Mouse (Mus musculus) heart, adult 2 months (tissue): ENCODE measurements around the gene Cd320. TPM values are rescaled to one million over a fixed set of nuclear protein-coding genes. Genes with fewer than 3 reads are reported as not detected.

Source experiments
- DNase-seq, 2 experiments: peaks; one replicate each; pipeline ENCODE4 v3.0.0; 2021
- H3K27ac ChIP-seq: fragments of 200-600 bp; 2 replicates; pipeline ENCODE4 v1.8.1; 2022
- H3K27me3 ChIP-seq: fragments of 200-500 bp; 2 replicates; pipeline ENCODE4 v1.6.1; 2012; ENCODE audit warnings: mild to moderate bottlenecking, low read length, inconsistent platforms, mixed read lengths; ENCODE audit not compliant: control insufficient read depth, insufficient read depth
- H3K36me3 ChIP-seq: fragments of 200-500 bp; 2 replicates; pipeline ENCODE4 v1.6.1; 2012; ENCODE audit warnings: low read length, inconsistent platforms; ENCODE audit not compliant: control insufficient read depth, insufficient read depth
- H3K4me1 ChIP-seq: fragments of 200-500 bp; 2 replicates; pipeline ENCODE4 v1.6.1; 2011; ENCODE audit warnings: low read length; ENCODE audit not compliant: control insufficient read depth, insufficient read depth
- H3K4me3 ChIP-seq: fragments of 200-600 bp; 2 replicates; pipeline ENCODE4 v1.8.1; 2022
- H3K79me2 ChIP-seq: fragments of 200-500 bp; replicated peaks from 2 replicates; pipeline ENCODE4 v1.6.1; 2012; ENCODE audit warnings: mild to moderate bottlenecking, inconsistent platforms, low read length, moderate library complexity, mixed read lengths; ENCODE audit not compliant: control insufficient read depth, insufficient read depth
- H3K9ac ChIP-seq: fragments of 200-500 bp; 2 replicates; pipeline ENCODE4 v1.6.1; 2012; ENCODE audit warnings: low read depth, mild to moderate bottlenecking, control low read depth, inconsistent platforms, low read length, mixed read lengths
- CTCF ChIP-seq: fragments of 200-600 bp; IDR thresholded peaks from 2 replicates; pipeline ENCODE4 v1.8.1; 2022; ENCODE audit warnings: antibody characterized with exemption, mild to moderate bottlenecking, moderate library complexity
- EP300 ChIP-seq: fragments of 200-500 bp; IDR thresholded peaks from 2 replicates; pipeline ENCODE4 v1.6.1; 2011; ENCODE audit warnings: low read depth, low read length, control low read depth; ENCODE audit not compliant: insufficient read depth
- POLR2A ChIP-seq: fragments of 200-500 bp; IDR thresholded peaks from 2 replicates; pipeline ENCODE4 v1.6.1; 2011; ENCODE audit warnings: mild to moderate bottlenecking, low read depth, low read length, control low read depth; ENCODE audit not compliant: insufficient read depth
- WGBS: fragments of 180-500 bp; shearing (Covaris S2); methylation state at CpG from one replicate; pipeline ENCODE4 v1.1.7; 2018; 5-methylcytosine and 5-hydroxymethylcytosine counted together
- intact Hi-C: fragments of 180-260 bp; cut with DNase I; formaldehyde crosslinking; loops from one replicate; pipeline ENCODE4 v1.15.1; 2025
- polyA plus RNA-seq: library from polyadenylated mRNA; depleted of rRNA; stranded (reverse); fragments of >200 nt; gene quantifications from 2 replicates; pipeline ENCODE4 v1.2.3, GENCODE M21; 2012
- total RNA-seq, 2 experiments: library from RNA; stranded (reverse); gene quantifications; 2 replicates each; pipeline ENCODE4 v1.2.3; 2021

The Cd320 gene
- total and polyA plus RNA-seq, 3 experiments = 27.8 to 36.1 (median 34.3) TPM

DNA sequence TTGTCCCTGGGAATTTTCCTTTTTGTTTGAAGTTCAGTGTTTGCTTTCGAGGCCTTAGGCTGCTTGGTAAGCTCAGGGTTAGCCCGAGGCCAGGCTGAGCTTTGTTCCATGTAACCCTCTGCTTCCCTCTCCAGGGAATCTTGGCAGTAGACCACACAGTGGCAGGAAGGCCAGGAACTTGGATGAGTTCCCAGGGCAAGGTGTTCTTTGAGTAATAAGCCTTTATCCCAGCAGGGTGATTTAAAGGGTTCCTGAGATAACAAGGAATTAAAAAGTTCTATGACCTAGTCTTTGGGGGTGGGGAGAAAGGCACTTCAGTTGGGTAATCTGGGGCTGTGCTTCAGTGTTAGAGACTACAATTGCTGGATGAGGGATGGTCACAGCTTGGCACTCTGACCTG, 14.0 kb upstream of the Cd320 start:
- peak overlapping the region; percentile 77 for H3K27ac ChIP-seq
- WGBS = 9% methylated on average over 2 of the region's 2 CpGs

DNA sequence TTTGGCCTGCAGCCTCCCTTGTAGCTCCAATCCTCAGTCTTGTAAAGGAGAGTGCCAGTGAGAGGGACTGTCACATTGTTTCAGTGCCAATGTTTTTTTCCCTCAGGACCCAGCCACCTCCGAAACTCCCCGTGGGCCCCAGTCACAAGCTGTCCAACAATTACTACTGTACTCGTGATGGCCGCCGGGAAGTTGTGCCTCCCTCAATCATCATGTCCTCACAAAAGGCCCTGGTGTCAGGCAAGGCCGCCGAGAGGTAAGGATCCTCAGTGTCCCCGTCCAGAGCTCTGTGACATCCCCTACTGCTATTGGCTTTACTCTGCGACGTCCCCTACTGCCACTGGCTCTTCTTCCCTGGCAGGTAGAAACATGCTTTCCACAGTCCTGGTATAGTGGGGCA, 13.3 kb upstream of the Cd320 start:
- Histone ChIP-seq H3K4me1 (peaks cover 18% of the 10 kb centered on the region), H3K9ac (peak overlapping the region; percentile 40; the same call in 1 of the 2 replicates), H3K27ac (peak overlapping the region; percentile 77), H3K36me3 (peaks cover 40% of the 10 kb centered on the region), H3K4me3 (no peak overlapping the region), H3K27me3 (no peaks in the 10 kb centered on the region), H3K79me2 (0 out of 2 replicates have a peak, but pooled peaks cover 1% of the 10 kb centered on the region)
- WGBS = 56% methylated on average over 10 of the region's 10 CpGs
- no peak for DNase-seq
- intact Hi-C loops = loop anchor here (2.0 kb wide), 1 partner anchor 19 kb away; the partner anchor contains the start of gene Kank3
- no peak for TF ChIP-seq POLR2A
- no peak for TF ChIP-seq CTCF
- TF ChIP-seq EP300 = no peak

More for the DNA sequence above, 14.0 kb upstream of the Cd320 start:
- TF ChIP-seq EP300 (peak; percentile 96), CTCF (no peak), POLR2A (0 out of 2 replicates have a peak, but pooled peaks have one; percentile 41)
- Histone ChIP-seq H3K4me3 (no peak overlapping the region), H3K79me2 (0 out of 2 replicates have a peak, but pooled peaks cover 1% of the 10 kb centered on the region), H3K27me3 (no peaks in the 10 kb centered on the region), H3K9ac (no peak overlapping the region), H3K4me1 (peaks cover 16% of the 10 kb centered on the region), H3K36me3 (peaks cover 36% of the 10 kb centered on the region)
- peak; percentile 67 to 85 for DNase-seq
- intact Hi-C loops = loop anchor here (2.0 kb wide), 1 partner anchor 18 kb away; the partner anchor contains the start of gene Kank3

DNA sequence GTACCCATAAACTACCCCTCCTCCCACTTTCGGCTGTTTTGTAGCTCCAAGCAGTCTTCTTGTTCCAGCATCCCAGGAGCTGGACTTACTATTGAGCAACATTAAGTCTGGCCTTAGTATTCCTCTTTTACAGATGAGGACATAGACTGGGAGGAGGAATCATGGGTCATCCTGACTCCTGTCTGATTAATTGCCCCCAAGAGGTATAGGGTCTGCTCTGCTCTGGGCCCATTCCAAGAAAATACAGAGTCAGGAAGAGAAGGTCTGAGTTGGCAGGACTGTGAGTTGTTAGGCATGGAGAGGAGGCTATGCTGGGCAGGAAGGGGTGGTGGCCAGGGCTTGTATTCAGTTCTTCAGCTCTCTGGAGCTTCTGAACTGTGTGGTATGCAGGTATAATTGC, 1.3 kb downstream of the Cd320 start:
- no peak overlapping the region for H3K4me3 ChIP-seq

DNA sequence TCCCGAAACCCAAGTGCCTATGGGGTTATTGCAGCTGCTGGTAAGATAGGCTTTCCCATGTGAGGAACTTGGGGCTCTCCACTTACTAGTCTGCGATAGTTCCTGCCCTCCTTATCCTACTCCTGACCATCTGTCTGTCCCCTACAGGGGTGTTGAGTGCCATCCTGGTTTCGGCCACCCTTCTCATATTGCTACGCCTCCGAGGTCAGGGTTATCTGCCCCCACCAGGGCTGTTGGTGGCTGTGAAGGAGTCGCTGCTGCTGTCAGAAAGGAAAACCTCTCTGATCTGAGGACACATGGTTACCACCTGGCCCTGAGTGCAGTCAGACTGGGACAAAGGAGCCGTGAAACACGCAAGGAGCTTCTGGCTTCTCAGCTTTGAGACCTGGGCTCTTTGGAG, 5.2 kb downstream of the Cd320 start:
- Histone ChIP-seq H3K9ac (no peak overlapping the region), H3K4me1 (no peaks in the 10 kb centered on the region; the same call in 1 of the 2 replicates), H3K27me3 (no peaks in the 10 kb centered on the region), H3K4me3 (no peak overlapping the region), H3K27ac (no peak overlapping the region), H3K79me2 (no peaks in the 10 kb centered on the region), H3K36me3 (no peaks in the 10 kb centered on the region)
- intact Hi-C loops = no loop called here
- DNase-seq = no peak
- 80% methylated on average over 8 of the region's 8 CpGs for WGBS
- TF ChIP-seq POLR2A (no peak), EP300 (no peak), CTCF (no peak)

More for the DNA sequence above, 1.3 kb downstream of the Cd320 start:
- no peaks in the 10 kb centered on the region for H3K79me2 ChIP-seq
- H3K27ac ChIP-seq = no peak overlapping the region
- TF ChIP-seq CTCF = no peak
- TF ChIP-seq POLR2A = no peak
- no peak for TF ChIP-seq EP300
- H3K27me3 ChIP-seq = no peaks in the 10 kb centered on the region
- intact Hi-C loops = loop anchor here (5.0 kb wide), 1 partner anchor 43 kb away; no protein-coding TSS in a partner anchor
- no peaks in the 10 kb centered on the region for H3K4me1 ChIP-seq
- no peaks in the 10 kb centered on the region for H3K36me3 ChIP-seq
- 75% methylated on average over 1 of the region's 1 CpGs for WGBS
- no peak for DNase-seq
- H3K9ac ChIP-seq = no peak overlapping the region

DNA sequence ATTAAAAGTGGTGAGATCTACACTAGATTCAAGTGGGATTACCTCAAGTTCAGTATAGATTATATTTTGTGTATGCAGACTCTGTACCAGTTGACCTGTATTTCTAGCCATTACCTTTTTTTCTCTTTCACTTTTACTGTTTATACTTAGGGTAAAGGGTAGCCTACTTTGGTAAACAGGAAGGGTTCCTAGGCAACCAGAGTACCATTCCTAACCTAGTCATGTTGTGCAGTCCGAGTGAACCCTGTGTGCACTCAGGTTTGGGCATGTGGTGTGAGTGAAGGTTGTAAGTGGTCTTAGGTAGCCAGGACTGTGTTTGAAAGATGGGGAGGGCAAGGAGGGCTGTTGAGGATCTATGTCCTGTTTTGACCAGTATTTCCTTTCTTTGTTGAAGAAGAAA, 8.4 kb downstream of the Cd320 start:
- Histone ChIP-seq H3K4me1 (no peaks in the 10 kb centered on the region; the same call in 1 of the 2 replicates), H3K79me2 (no peaks in the 10 kb centered on the region), H3K27me3 (no peaks in the 10 kb centered on the region), H3K27ac (no peak overlapping the region), H3K36me3 (no peaks in the 10 kb centered on the region), H3K4me3 (no peak overlapping the region), H3K9ac (no peak overlapping the region)
- intact Hi-C loops = no loop called here
- TF ChIP-seq POLR2A = no peak
- no peak for TF ChIP-seq EP300
- no peak for TF ChIP-seq CTCF
- 24% methylated on average over 1 of the region's 1 CpGs for WGBS
- no peak for DNase-seq

DNA sequence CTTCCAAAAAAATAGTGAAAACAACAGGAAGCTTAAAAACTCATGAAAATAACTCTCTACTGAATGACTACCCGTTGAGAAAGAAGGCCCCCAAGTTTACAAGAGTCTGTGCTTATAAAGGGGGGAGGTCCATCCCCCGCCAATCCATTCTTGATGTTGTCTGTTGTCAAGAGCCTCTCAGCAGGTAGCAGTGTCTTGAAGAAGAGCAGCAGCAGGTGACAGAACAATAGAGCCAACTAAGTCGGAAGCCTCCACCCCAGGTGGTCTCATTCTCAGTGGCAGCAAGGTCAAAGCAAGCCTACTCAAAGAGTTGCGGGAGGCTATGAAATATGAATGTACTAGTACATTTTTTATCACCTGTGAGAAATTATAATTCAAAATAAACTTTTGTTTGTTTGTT, 14.9 kb downstream of the Cd320 start:
- no peak for DNase-seq
- WGBS = 81% methylated on average over 4 of the region's 4 CpGs
- intact Hi-C loops = no loop called here
- H3K4me1 ChIP-seq = no peaks in the 10 kb centered on the region
- H3K4me3 ChIP-seq = no peak overlapping the region
- H3K27ac ChIP-seq = no peak overlapping the region
- no peaks in the 10 kb centered on the region for H3K36me3 ChIP-seq
- no peaks in the 10 kb centered on the region for H3K27me3 ChIP-seq
- H3K79me2 ChIP-seq = no peaks in the 10 kb centered on the region
- no peak overlapping the region for H3K9ac ChIP-seq
- no peak for TF ChIP-seq POLR2A
- TF ChIP-seq CTCF = no peak
- no peak for TF ChIP-seq EP300
